Mouse (Mus musculus) liver, postnatal 0 days (tissue): ENCODE measurements around the gene Psmd11. TPM values are rescaled to one million over a fixed set of nuclear protein-coding genes. Genes with fewer than 3 reads are reported as not detected.

Experiments used
- ATAC-seq: fragments of 200-750 bp; cut with Nextera tagmentation; 2 replicates; pipeline ENCODE4 v1.8.0; 2017; ENCODE audit warnings: mild to moderate bottlenecking, moderate library complexity
- DNase-seq: peaks from one replicate; pipeline ENCODE4 v3.0.0-alpha.2; 2016
- H3K27ac ChIP-seq: fragments of 300-500 bp; sonication (generic); 2 replicates; pipeline ENCODE4 v1.5.1; 2014; ENCODE audit warnings: antibody characterized with exemption, moderate library complexity, mild to moderate bottlenecking, low read depth
- H3K27me3 ChIP-seq: fragments of 300-500 bp; sonication (generic); 2 replicates; pipeline ENCODE4 v1.6.1; 2014; ENCODE audit warnings: low read length, control low read depth, mixed read lengths; ENCODE audit not compliant: insufficient read depth
- H3K36me3 ChIP-seq: fragments of 300-500 bp; sonication (generic); replicated peaks from 2 replicates; pipeline ENCODE4 v1.6.1; 2014; ENCODE audit warnings: mild to moderate bottlenecking, control low read depth, low read length, moderate library complexity, mixed read lengths; ENCODE audit not compliant: insufficient read depth
- H3K4me1 ChIP-seq: fragments of 300-500 bp; sonication (generic); 2 replicates; pipeline ENCODE4 v1.6.1; 2014; ENCODE audit warnings: antibody characterized with exemption, mild to moderate bottlenecking, control low read depth; ENCODE audit not compliant: insufficient read depth
- H3K4me2 ChIP-seq: fragments of 300-500 bp; sonication (generic); 2 replicates; pipeline ENCODE4 v1.6.1; 2014; ENCODE audit warnings: low read depth, mild to moderate bottlenecking, low read length, moderate library complexity, mixed read lengths
- H3K4me3 ChIP-seq: fragments of 300-500 bp; sonication (generic); 2 replicates; pipeline ENCODE4 v1.5.1; 2014; ENCODE audit warnings: low read depth, low read length
- H3K9ac ChIP-seq: fragments of 300-500 bp; sonication (generic); replicated peaks from 2 replicates; pipeline ENCODE4 v1.6.1; 2014; ENCODE audit warnings: mild to moderate bottlenecking, moderate library complexity
- H3K9me3 ChIP-seq: fragments of 300-500 bp; sonication (generic); 2 replicates; pipeline ENCODE4 v1.6.1; 2016; ENCODE audit warnings: mild to moderate bottlenecking, control low read depth, low read length, mixed read lengths
- CTCF ChIP-seq: sonication (generic); IDR thresholded peaks from 2 replicates; pipeline ENCODE4 v1.5.1; 2016; ENCODE audit warnings: antibody characterized with exemption, low read depth
- EP300 ChIP-seq: IDR thresholded peaks from 2 replicates; pipeline ENCODE4 v1.6.1; 2016; ENCODE audit warnings: antibody characterized with exemption, low read depth, mild to moderate bottlenecking
- WGBS: fragments of 180-500 bp; shearing (Covaris S2); extraction: QIAGEN DNeasy Blood & Tissue Kit; methylation state at CpG from one replicate; pipeline ENCODE4 v1.1.7; 2014; ENCODE audit not compliant: insufficient replicate concordance; 5-methylcytosine and 5-hydroxymethylcytosine counted together
- polyA plus RNA-seq: library from polyadenylated mRNA; unstranded; fragments of >200 nt; fragmentation: Nextera tagmentation; extraction: Ambion mirVana; gene quantifications from 2 replicates; pipeline ENCODE4 v1.2.1, GENCODE M21; 2015

The Psmd11 gene
- polyA plus RNA-seq, 1 experiment from 2014 or later = 143 TPM

GRCm38 (mm10) chr11:80479425-80479824 lies 51.0 kb downstream of the Psmd11 start:
- ATAC-seq (no peak), DNase-seq (no peak)
- H3K4me2 ChIP-seq = no peak overlapping the region

GRCm38 (mm10) chr11:80479906-80480866 lies 51.8 kb downstream of the Psmd11 start:
- no peak for ATAC-seq
- peaks cover 18% of the 10 kb centered on the region for H3K4me1 ChIP-seq
- H3K4me3 ChIP-seq = no peak overlapping the region
- H3K9ac ChIP-seq = no peak overlapping the region
- H3K36me3 ChIP-seq = no peaks in the 10 kb centered on the region; the same call in 1 of the 2 replicates
- no peak overlapping the region for H3K27ac ChIP-seq
- 86% methylated on average over 31 of the region's 31 CpGs for WGBS
- H3K4me2 ChIP-seq = no peak overlapping the region
- H3K27me3 ChIP-seq = peaks cover 15% of the 10 kb centered on the region; the same call in 1 of the 2 replicates
- no peaks in the 10 kb centered on the region for H3K9me3 ChIP-seq
- no peak for DNase-seq
- TF ChIP-seq EP300 = no peak

More at GRCm38 (mm10) chr11:80479425-80479824, 51.0 kb downstream of the Psmd11 start:
- H3K9ac ChIP-seq = no peak overlapping the region
- H3K36me3 ChIP-seq = no peaks in the 10 kb centered on the region; the same call in 1 of the 2 replicates
- 66% methylated on average over 5 of the region's 5 CpGs for WGBS
- H3K27ac ChIP-seq = no peak overlapping the region
- TF ChIP-seq EP300 = no peak
- TF ChIP-seq CTCF = no peak
- peaks cover 15% of the 10 kb centered on the region; the same call in 1 of the 2 replicates for H3K27me3 ChIP-seq
- peaks cover 18% of the 10 kb centered on the region for H3K4me1 ChIP-seq
- H3K4me3 ChIP-seq = no peak overlapping the region
- H3K9me3 ChIP-seq = no peaks in the 10 kb centered on the region

GRCm38 (mm10) chr11:80481409-80482050 lies 53.1 kb downstream of the Psmd11 start:
- DNase-seq (no peak), ATAC-seq (no peak)
- H3K36me3 ChIP-seq = no peaks in the 10 kb centered on the region; the same call in 1 of the 2 replicates
- H3K4me1 ChIP-seq = peaks cover 14% of the 10 kb centered on the region
- no peak overlapping the region for H3K4me2 ChIP-seq
- H3K4me3 ChIP-seq = no peak overlapping the region
- WGBS = 86% methylated on average over 13 of the region's 13 CpGs
- TF ChIP-seq EP300 (no peak), CTCF (no peak)
- H3K27me3 ChIP-seq = peaks cover 15% of the 10 kb centered on the region; the same call in 1 of the 2 replicates
- H3K27ac ChIP-seq = no peak overlapping the region
- H3K9ac ChIP-seq = no peak overlapping the region
- no peaks in the 10 kb centered on the region for H3K9me3 ChIP-seq

GRCm38 (mm10) chr11:80482347-80482746 lies 53.9 kb downstream of the Psmd11 start:
- H3K27me3 ChIP-seq = peaks cover 13% of the 10 kb centered on the region; the same call in 1 of the 2 replicates
- H3K9ac ChIP-seq = no peak overlapping the region
- DNase-seq = no peak
- TF ChIP-seq EP300 (no peak), CTCF (no peak)
- no peak overlapping the region for H3K27ac ChIP-seq
- no peak overlapping the region for H3K4me2 ChIP-seq
- no peaks in the 10 kb centered on the region; the same call in 1 of the 2 replicates for H3K36me3 ChIP-seq
- ATAC-seq = no peak
- no peaks in the 10 kb centered on the region for H3K9me3 ChIP-seq
- no peak overlapping the region for H3K4me3 ChIP-seq
- peaks cover 10% of the 10 kb centered on the region for H3K4me1 ChIP-seq
- WGBS = 78% methylated on average over 10 of the region's 10 CpGs

- Histone ChIP-seq H3K9me3 (no peaks in the 10 kb centered on the region), H3K4me1 (peaks cover 4% of the 10 kb centered on the region), H3K27me3 (peaks cover 9% of the 10 kb centered on the region; the same call in 1 of the 2 replicates), H3K36me3 (no peaks in the 10 kb centered on the region; the same call in 1 of the 2 replicates), H3K9ac (no peak overlapping the region), H3K4me3 (no peak overlapping the region), H3K27ac (no peak overlapping the region), H3K4me2 (no peak overlapping the region)
- no peak for ATAC-seq
- no peak for TF ChIP-seq CTCF
- TF ChIP-seq EP300 = no peak
- DNase-seq = no peak
- WGBS = 82% methylated on average over 7 of the region's 7 CpGs
Observed at GRCm38 (mm10) chr11:80482921-80483320, 54.5 kb downstream of the Psmd11 start.

GRCm38 (mm10) chr11:80483536-80484067 lies 55.2 kb downstream of the Psmd11 start:
- ATAC-seq (no peak), DNase-seq (no peak)
- Histone ChIP-seq H3K4me3 (no peak overlapping the region), H3K4me1 (peaks cover 3% of the 10 kb centered on the region), H3K4me2 (no peak overlapping the region), H3K36me3 (no peaks in the 10 kb centered on the region; the same call in 1 of the 2 replicates), H3K27ac (no peak overlapping the region), H3K27me3 (peaks cover 2% of the 10 kb centered on the region; the same call in 1 of the 2 replicates), H3K9me3 (no peaks in the 10 kb centered on the region), H3K9ac (no peak overlapping the region)
- 76% methylated on average over 6 of the region's 6 CpGs for WGBS
- TF ChIP-seq EP300 (no peak), CTCF (no peak)
